Mouse (Mus musculus) stomach, embryonic 14.5 days (tissue): ENCODE results near the gene Klf15. TPM values are rescaled to one million over a fixed set of nuclear protein-coding genes. Genes with fewer than 3 reads are reported as not detected.

Experiments used
- ATAC-seq: fragments of 200-750 bp; cut with Nextera tagmentation; 2 replicates; pipeline ENCODE4 v1.8.0; 2017; ENCODE audit warnings: low read depth, moderate TSS enrichment; ENCODE audit not compliant: insufficient number of reproducible peaks, insufficient read depth, low FRiP score
- H3K27ac ChIP-seq: fragments of 300-500 bp; sonication (generic); 2 replicates; pipeline ENCODE4 v1.5.1; 2014; ENCODE audit warnings: mild to moderate bottlenecking, low read length, moderate library complexity, mixed read lengths
- H3K27me3 ChIP-seq: fragments of 300-500 bp; sonication (generic); 2 replicates; pipeline ENCODE4 v1.6.1; 2014; ENCODE audit warnings: low read length, control low read depth, mixed read lengths; ENCODE audit not compliant: control insufficient read depth, insufficient read depth
- H3K36me3 ChIP-seq: fragments of 300-500 bp; sonication (generic); 2 replicates; pipeline ENCODE4 v1.6.1; 2014; ENCODE audit warnings: mild to moderate bottlenecking, control low read depth, low read length, moderate library complexity, mixed read lengths; ENCODE audit not compliant: control insufficient read depth, insufficient read depth
- H3K4me1 ChIP-seq: fragments of 300-500 bp; sonication (generic); 2 replicates; pipeline ENCODE4 v1.6.1; 2014; ENCODE audit warnings: low read length, control low read depth, mixed read lengths; ENCODE audit not compliant: control insufficient read depth, insufficient read depth
- H3K4me2 ChIP-seq: fragments of 300-500 bp; sonication (generic); replicated peaks from 2 replicates; pipeline ENCODE4 v1.6.1; 2014; ENCODE audit warnings: low read depth, low read length, control low read depth
- H3K4me3 ChIP-seq: fragments of 300-500 bp; sonication (generic); 2 replicates; pipeline ENCODE4 v1.5.1; 2014; ENCODE audit warnings: low read depth, low read length, control low read depth
- H3K9ac ChIP-seq: fragments of 300-500 bp; sonication (generic); replicated peaks from 2 replicates; pipeline ENCODE4 v1.6.1; 2014; ENCODE audit warnings: low read depth, mild to moderate bottlenecking, control low read depth, low read length, moderate library complexity, mixed read lengths
- H3K9me3 ChIP-seq: fragments of 300-500 bp; sonication (generic); 2 replicates; pipeline ENCODE4 v1.6.1; 2016; ENCODE audit warnings: low read depth, low read length, control low read depth; ENCODE audit not compliant: control insufficient read depth
- WGBS: fragments of 180-500 bp; shearing (Covaris S2); extraction: QIAGEN DNeasy Blood & Tissue Kit; methylation state at CpG from one replicate; pipeline ENCODE4 v1.1.7; 2014; 5-methylcytosine and 5-hydroxymethylcytosine counted together
- polyA plus RNA-seq: library from polyadenylated mRNA; unstranded; fragments of >200 nt; fragmentation: Nextera tagmentation; extraction: Ambion mirVana; gene quantifications from 2 replicates; pipeline ENCODE4 v1.2.1, GENCODE M21; 2014

Klf15 gene
- polyA plus RNA-seq, 1 experiment from 2014 or later: 3.8 TPM

DNA sequence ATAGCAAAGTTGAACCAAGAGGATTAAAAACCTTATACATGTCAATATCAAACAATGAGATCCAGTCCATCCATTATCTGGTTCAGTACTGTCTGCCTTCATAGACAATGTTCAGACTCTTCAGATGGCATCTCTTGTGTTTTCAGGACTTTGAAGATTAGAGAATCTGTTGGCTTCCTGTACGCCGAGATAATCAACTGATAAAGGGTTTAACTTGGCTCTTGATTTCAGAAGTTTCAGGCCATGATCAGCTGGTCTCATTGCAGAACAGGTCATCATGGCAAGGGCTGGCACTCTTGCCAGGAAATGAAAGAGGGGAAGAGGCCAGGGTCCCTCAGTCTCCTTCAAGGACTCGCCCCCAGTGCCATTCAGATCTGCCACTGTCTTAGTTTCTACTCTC, 27.2 kb downstream of the Klf15 start:
- H3K4me2 ChIP-seq: no peak overlapping the region
- WGBS: 89% methylated on average over 3 of the region's 3 CpGs
- ATAC-seq: no peak
- H3K36me3 ChIP-seq: no peaks in the 10 kb centered on the region
- no peak overlapping the region for H3K27ac ChIP-seq
- H3K27me3 ChIP-seq: no peaks in the 10 kb centered on the region
- H3K4me1 ChIP-seq: no peaks in the 10 kb centered on the region
- no peaks in the 10 kb centered on the region for H3K9me3 ChIP-seq
- H3K9ac ChIP-seq: no peak overlapping the region
- no peak overlapping the region for H3K4me3 ChIP-seq

GRCm38 (mm10) chr6:90490976-90491375, 28.6 kb downstream of the Klf15 start:
- WGBS: 77% methylated on average over 2 of the region's 2 CpGs
- Histone ChIP-seq H3K4me3 (no peak overlapping the region), H3K4me2 (no peak overlapping the region), H3K9me3 (no peaks in the 10 kb centered on the region), H3K9ac (no peak overlapping the region), H3K4me1 (peaks cover 5% of the 10 kb centered on the region; the same call in 1 of the 2 replicates), H3K27ac (no peak overlapping the region), H3K27me3 (no peaks in the 10 kb centered on the region), H3K36me3 (no peaks in the 10 kb centered on the region)
- no peak for ATAC-seq

DNA sequence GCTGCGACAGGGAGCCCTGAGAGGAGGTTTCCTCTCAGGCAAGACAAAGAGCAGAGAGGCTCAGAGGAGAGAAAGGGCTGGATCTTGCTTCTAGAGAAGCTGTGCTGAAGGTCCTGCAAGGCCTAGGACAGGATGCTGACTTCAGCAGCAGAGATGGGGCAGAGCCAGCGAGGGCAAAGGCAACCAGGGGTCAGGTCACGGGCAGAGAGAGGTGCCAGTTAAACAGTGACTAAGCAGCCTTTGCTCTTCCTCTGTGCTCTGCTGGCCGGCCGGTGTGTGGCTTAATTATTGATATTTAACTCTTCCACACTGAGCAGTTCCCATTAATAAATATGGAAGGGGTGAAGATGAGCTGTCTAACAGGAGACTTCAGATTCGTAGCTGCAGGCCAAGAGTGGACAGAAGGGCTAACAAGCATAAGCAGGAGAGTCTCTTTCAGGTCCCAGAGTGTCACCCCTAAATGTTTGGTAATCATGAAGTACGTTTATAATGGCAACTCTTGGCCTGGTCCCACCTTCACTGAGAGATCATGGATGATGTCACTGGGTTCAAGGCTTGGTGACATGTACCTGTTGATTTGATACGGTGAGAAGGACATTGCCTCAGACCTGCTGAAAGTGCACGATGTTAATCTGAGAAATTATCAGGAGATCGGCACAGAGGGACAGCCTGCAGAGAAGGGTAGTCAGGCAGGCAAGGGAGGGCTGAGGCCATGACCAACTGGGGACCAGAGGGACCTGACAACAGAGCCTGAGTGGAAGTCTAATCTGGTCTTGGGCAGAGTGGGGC, 29.8 kb downstream of the Klf15 start:
- no peaks in the 10 kb centered on the region for H3K9me3 ChIP-seq
- peaks cover 5% of the 10 kb centered on the region; the same call in 1 of the 2 replicates for H3K4me1 ChIP-seq
- no peak overlapping the region for H3K4me3 ChIP-seq
- H3K4me2 ChIP-seq: no peak overlapping the region
- no peak overlapping the region for H3K9ac ChIP-seq
- no peak overlapping the region for H3K27ac ChIP-seq
- no peaks in the 10 kb centered on the region for H3K36me3 ChIP-seq
- ATAC-seq: no peak
- 68% methylated on average over 10 of the region's 10 CpGs for WGBS
- no peaks in the 10 kb centered on the region for H3K27me3 ChIP-seq

- Histone ChIP-seq H3K9me3 (no peaks in the 10 kb centered on the region), H3K4me3 (no peak overlapping the region), H3K36me3 (no peaks in the 10 kb centered on the region), H3K27ac (no peak overlapping the region), H3K4me1 (peaks cover 5% of the 10 kb centered on the region; the same call in 1 of the 2 replicates), H3K27me3 (no peaks in the 10 kb centered on the region), H3K4me2 (no peak overlapping the region), H3K9ac (no peak overlapping the region)
- WGBS: 70% methylated on average over 3 of the region's 3 CpGs
- no peak for ATAC-seq
Observed at GRCm38 (mm10) chr6:90494155-90494554, 31.8 kb downstream of the Klf15 start.

DNA sequence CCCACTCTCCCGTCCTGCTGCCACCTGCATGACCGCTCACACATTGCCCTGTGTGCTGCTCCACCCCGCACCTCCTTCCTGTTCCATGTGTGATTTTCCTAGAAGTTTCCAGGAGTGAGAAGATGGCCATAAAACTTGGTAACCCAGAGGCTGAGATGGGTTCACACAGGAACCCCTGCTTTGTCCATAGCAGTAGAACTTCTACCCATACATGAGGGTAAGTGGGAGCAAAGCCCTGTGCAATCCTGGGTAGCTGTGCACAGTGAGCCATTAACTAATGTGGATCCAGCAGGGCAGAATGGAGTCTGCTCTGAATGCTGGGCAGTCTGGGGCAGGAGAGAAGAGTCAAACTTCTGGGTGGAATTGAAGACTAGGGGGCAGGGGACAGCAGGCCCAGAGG, 32.2 kb downstream of the Klf15 start:
- no peak for ATAC-seq
- 88% methylated on average over 3 of the region's 3 CpGs for WGBS

GRCm38 (mm10) chr6:90495282-90495912, 33.0 kb downstream of the Klf15 start:
- no peak for ATAC-seq
- no peaks in the 10 kb centered on the region for H3K27me3 ChIP-seq
- H3K4me3 ChIP-seq: no peak overlapping the region
- no peaks in the 10 kb centered on the region for H3K9me3 ChIP-seq
- no peak overlapping the region for H3K9ac ChIP-seq
- no peak overlapping the region for H3K4me2 ChIP-seq
- peaks cover 5% of the 10 kb centered on the region; the same call in 1 of the 2 replicates for H3K4me1 ChIP-seq
- no peaks in the 10 kb centered on the region for H3K36me3 ChIP-seq
- WGBS: 51% methylated on average over 7 of the region's 7 CpGs
- H3K27ac ChIP-seq: no peak overlapping the region

More for the DNA sequence above, 32.2 kb downstream of the Klf15 start:
- Histone ChIP-seq H3K9ac (no peak overlapping the region), H3K4me1 (peaks cover 5% of the 10 kb centered on the region; the same call in 1 of the 2 replicates), H3K36me3 (no peaks in the 10 kb centered on the region), H3K4me2 (no peak overlapping the region), H3K27ac (no peak overlapping the region), H3K27me3 (no peaks in the 10 kb centered on the region), H3K4me3 (no peak overlapping the region), H3K9me3 (no peaks in the 10 kb centered on the region)

- H3K4me3 ChIP-seq: no peak overlapping the region
- H3K4me1 ChIP-seq: peaks cover 5% of the 10 kb centered on the region; the same call in 1 of the 2 replicates
- no peak overlapping the region for H3K9ac ChIP-seq
- H3K9me3 ChIP-seq: no peaks in the 10 kb centered on the region
- no peaks in the 10 kb centered on the region for H3K27me3 ChIP-seq
- no peak for ATAC-seq
- WGBS: 73% methylated on average over 3 of the region's 3 CpGs
- no peak overlapping the region for H3K27ac ChIP-seq
- no peaks in the 10 kb centered on the region for H3K36me3 ChIP-seq
- H3K4me2 ChIP-seq: no peak overlapping the region
Observed at GRCm38 (mm10) chr6:90496217-90496616, 33.8 kb downstream of the Klf15 start.

DNA sequence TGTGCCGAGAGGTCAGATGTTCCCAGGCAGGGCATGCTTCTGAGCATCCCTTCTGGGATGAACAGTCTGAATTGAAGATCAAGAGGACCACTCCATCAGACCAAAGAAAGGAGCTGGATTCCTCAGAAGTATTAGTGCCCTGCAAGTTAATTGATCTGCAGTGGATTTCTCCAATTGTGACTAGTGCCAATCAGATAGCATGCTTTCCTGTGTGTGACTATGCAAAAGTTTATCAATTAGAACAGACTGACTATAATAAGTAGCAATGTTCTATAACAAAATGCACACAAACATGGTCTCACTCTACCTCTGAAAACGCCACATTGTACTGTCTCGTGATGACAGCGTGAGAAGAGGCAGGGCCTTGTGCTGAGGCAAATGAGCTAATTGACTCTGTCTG, 37.1 kb downstream of the Klf15 start:
- Histone ChIP-seq H3K27me3 (no peaks in the 10 kb centered on the region), H3K9me3 (no peaks in the 10 kb centered on the region), H3K27ac (no peak overlapping the region), H3K36me3 (no peaks in the 10 kb centered on the region), H3K4me1 (peaks cover 5% of the 10 kb centered on the region; the same call in 1 of the 2 replicates), H3K4me3 (no peak overlapping the region), H3K4me2 (no peak overlapping the region), H3K9ac (no peak overlapping the region)
- no peak for ATAC-seq
- 64% methylated on average over 4 of the region's 4 CpGs for WGBS
